Mouse (Mus musculus) forebrain, embryonic 11.5 days (tissue): ENCODE data around the gene Fmnl2. TPM values are rescaled to one million over a fixed set of nuclear protein-coding genes. Genes with fewer than 3 reads are reported as not detected.

Experiments
- ATAC-seq: fragments of 200-750 bp; cut with Nextera tagmentation; replicated peaks from 2 replicates; pipeline ENCODE4 v1.8.0; 2017; ENCODE audit warnings: moderate TSS enrichment; ENCODE audit not compliant: low FRiP score
- DNase-seq: peaks from one replicate; pipeline ENCODE4 v3.0.0-alpha.2; 2017; ENCODE audit warnings: low spot score
- H3K27ac ChIP-seq: fragments of 300-500 bp; sonication (generic); 2 replicates; pipeline ENCODE4 v1.5.1; 2014; ENCODE audit warnings: low read depth, low read length
- H3K27me3 ChIP-seq: fragments of 300-500 bp; sonication (generic); 2 replicates; pipeline ENCODE4 v1.6.1; 2014; ENCODE audit warnings: mild to moderate bottlenecking, low read length, mixed read lengths; ENCODE audit not compliant: control insufficient read depth, insufficient read depth
- H3K36me3 ChIP-seq: fragments of 300-500 bp; sonication (generic); 2 replicates; pipeline ENCODE4 v1.6.1; 2014; ENCODE audit warnings: mild to moderate bottlenecking, low read length, moderate library complexity, mixed read lengths; ENCODE audit not compliant: control insufficient read depth, insufficient read depth
- H3K4me1 ChIP-seq: fragments of 300-500 bp; sonication (generic); replicated peaks from 2 replicates; pipeline ENCODE4 v1.6.1; 2014; ENCODE audit warnings: low read length, mixed read lengths; ENCODE audit not compliant: control insufficient read depth, insufficient read depth
- H3K4me2 ChIP-seq: fragments of 300-500 bp; sonication (generic); 2 replicates; pipeline ENCODE4 v1.6.1; 2014; ENCODE audit warnings: low read depth, mild to moderate bottlenecking, low read length, moderate library complexity, mixed read lengths; ENCODE audit not compliant: severe bottlenecking
- H3K4me3 ChIP-seq: fragments of 300-500 bp; sonication (generic); 2 replicates; pipeline ENCODE4 v1.5.1; 2014; ENCODE audit warnings: low read depth, low read length
- H3K9ac ChIP-seq: fragments of 300-500 bp; sonication (generic); 2 replicates; pipeline ENCODE4 v1.6.1; 2014; ENCODE audit warnings: low read length
- H3K9me3 ChIP-seq: fragments of 300-500 bp; sonication (generic); 2 replicates; pipeline ENCODE4 v1.6.1; 2016; ENCODE audit warnings: low read length, mixed read lengths; ENCODE audit not compliant: control insufficient read depth
- WGBS: fragments of 180-500 bp; shearing (Covaris S2); extraction: QIAGEN DNeasy Blood & Tissue Kit; methylation state at CpG from one replicate; pipeline ENCODE4 v1.1.7; 2014; 5-methylcytosine and 5-hydroxymethylcytosine counted together
- polyA plus RNA-seq: library from polyadenylated mRNA; unstranded; fragments of >200 nt; fragmentation: Nextera tagmentation; extraction: Ambion mirVana; gene quantifications from 2 replicates; pipeline ENCODE4 v1.2.1, GENCODE M21; 2014

The Fmnl2 gene
- polyA plus RNA-seq, 1 experiment from 2014 or later: 10.4 TPM

DNA sequence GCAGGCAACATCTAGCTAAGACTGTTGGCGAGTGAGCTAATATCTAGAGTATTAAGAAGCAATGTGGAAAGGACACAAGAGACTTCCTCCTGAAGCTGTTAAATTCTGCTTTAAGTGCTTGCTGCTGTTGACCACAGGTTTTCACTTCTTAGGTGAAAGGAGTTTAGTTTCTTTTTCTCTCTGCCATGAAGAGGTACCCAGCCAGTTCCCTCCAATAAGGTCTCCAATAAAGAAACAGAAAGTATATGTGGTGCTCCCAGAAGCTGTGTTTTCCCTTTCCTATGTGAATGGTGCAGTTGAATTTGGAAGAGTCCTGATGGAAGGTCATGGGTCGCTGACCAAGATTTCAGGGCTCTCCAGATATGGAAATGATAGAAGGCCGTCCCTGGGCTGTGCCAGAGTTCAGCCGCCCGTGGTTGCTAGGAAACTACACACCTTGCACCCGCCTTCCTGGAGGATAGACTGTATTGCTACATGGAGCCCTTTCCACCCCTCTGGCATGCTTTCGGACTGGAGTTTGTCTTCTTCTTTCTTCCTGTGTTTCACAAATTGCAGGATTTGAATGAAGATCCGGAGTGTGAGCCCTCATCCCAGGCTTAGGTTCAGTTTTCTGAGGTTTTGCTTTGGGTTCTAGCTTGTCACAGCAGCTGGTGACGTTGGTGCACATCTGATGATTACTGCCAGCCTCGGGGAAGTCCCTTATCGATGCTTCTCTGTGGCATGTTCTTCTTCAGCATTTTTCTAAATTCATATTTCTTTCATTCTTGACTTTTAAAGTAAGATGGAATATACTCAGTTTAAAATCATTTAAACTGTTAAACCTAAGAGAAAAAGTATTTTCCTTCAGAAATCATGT lies 244.5 kb downstream of the Fmnl2 start:
- Histone ChIP-seq H3K4me1 (no peaks in the 10 kb centered on the region), H3K9ac (no peak overlapping the region), H3K27me3 (no peaks in the 10 kb centered on the region), H3K4me2 (no peak overlapping the region), H3K27ac (no peak overlapping the region), H3K9me3 (no peaks in the 10 kb centered on the region), H3K4me3 (no peak overlapping the region), H3K36me3 (peaks cover 10% of the 10 kb centered on the region; the same call in 1 of the 2 replicates)
- DNase-seq (no peak), ATAC-seq (no peak)
- 92% methylated on average over 11 of the region's 11 CpGs for WGBS

DNA sequence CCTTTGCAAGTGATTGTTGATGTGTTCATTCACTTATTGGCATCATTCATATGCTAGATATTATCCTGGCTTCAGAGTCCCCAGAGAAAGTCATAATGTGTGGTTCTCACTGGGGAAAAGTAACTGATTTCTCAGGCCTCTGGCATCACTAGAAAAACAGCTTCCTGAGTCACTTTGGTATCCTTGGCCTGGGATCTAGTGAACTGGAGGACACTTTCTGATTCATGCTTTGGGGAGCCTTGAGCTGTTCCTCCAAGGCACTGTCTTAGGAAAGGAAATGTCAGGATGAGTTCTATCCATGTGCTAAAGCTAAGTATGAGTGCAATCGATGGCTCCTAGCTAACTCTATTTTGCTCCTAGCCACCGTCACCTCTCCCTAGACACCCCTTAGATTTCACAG lies 245.2 kb downstream of the Fmnl2 start:
- Histone ChIP-seq H3K27ac (no peak overlapping the region), H3K27me3 (no peaks in the 10 kb centered on the region), H3K4me3 (no peak overlapping the region), H3K36me3 (peaks cover 10% of the 10 kb centered on the region; the same call in 1 of the 2 replicates), H3K9me3 (no peaks in the 10 kb centered on the region), H3K4me1 (no peaks in the 10 kb centered on the region), H3K4me2 (no peak overlapping the region), H3K9ac (no peak overlapping the region)
- ATAC-seq: no peak
- 98% methylated on average over 2 of the region's 2 CpGs for WGBS
- no peak for DNase-seq

DNA sequence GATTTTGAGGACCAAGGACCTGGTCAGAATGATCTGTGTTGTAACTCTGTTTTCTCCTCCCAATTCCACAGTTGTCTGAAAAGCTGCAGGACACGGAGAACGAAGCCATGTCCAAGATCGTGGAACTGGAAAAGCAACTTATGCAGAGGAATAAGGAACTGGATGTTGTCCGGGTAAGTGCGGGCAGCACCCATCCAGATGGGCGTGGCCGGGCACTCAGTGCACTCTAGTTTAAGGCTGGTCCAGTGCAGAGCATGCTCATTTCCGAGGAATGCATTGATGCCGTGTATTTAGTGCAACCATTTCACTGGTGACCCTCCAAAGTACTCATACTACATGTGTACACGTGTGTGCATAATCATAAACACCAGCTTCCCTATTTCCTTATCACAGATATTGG lies 247.7 kb downstream of the Fmnl2 start:
- Histone ChIP-seq H3K27me3 (no peaks in the 10 kb centered on the region), H3K4me1 (no peaks in the 10 kb centered on the region), H3K9me3 (no peaks in the 10 kb centered on the region), H3K27ac (no peak overlapping the region), H3K4me3 (no peak overlapping the region), H3K36me3 (peaks cover 10% of the 10 kb centered on the region; the same call in 1 of the 2 replicates), H3K9ac (no peak overlapping the region), H3K4me2 (no peak overlapping the region)
- DNase-seq (no peak), ATAC-seq (no peak)
- 95% methylated on average over 10 of the region's 10 CpGs for WGBS

DNA sequence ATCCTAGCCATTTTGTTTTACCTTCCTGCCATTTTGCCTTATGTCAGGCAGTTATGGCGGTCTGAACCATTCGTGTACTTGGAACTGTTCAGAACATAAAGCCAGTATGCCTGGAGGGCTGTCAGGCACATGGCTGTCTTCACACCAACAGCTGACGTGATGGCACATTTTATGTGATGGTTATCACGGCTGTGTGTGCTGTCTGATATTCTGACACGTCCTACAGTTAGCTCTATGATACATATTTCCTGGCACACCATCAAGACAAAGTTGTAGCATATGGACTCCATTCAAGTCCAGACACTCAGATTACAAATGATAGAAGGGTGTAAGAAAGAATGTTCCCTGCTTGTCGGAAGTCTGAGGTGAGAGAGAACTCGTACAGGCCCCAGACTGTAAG lies 248.4 kb downstream of the Fmnl2 start:
- DNase-seq (no peak), ATAC-seq (no peak)
- no peaks in the 10 kb centered on the region for H3K9me3 ChIP-seq
- no peak overlapping the region for H3K9ac ChIP-seq
- 88% methylated on average over 7 of the region's 7 CpGs for WGBS
- H3K4me2 ChIP-seq: no peak overlapping the region
- H3K4me3 ChIP-seq: no peak overlapping the region
- peaks cover 10% of the 10 kb centered on the region; the same call in 1 of the 2 replicates for H3K36me3 ChIP-seq
- H3K4me1 ChIP-seq: no peaks in the 10 kb centered on the region
- no peaks in the 10 kb centered on the region for H3K27me3 ChIP-seq
- H3K27ac ChIP-seq: no peak overlapping the region

DNA sequence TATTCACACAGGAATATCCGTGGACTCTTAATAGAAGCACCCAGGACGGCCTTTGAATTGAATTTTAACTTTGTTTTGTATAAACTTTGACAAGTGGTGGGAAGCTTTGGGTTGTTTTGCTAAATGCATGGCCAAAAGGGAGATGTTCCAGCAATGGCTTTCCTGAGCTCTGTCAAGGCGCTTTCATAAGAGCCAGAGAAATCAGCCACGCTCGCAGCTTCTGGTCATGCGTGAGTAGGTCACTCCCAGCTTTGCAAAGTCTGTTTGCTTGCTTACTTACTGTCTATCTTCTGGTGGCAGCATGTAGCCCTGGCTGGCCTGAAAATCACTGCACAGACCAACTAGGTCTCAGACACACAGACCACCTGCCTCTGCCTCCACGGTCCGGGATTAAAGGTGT lies 248.8 kb downstream of the Fmnl2 start:
- ATAC-seq: no peak
- 95% methylated on average over 8 of the region's 8 CpGs for WGBS

DNA sequence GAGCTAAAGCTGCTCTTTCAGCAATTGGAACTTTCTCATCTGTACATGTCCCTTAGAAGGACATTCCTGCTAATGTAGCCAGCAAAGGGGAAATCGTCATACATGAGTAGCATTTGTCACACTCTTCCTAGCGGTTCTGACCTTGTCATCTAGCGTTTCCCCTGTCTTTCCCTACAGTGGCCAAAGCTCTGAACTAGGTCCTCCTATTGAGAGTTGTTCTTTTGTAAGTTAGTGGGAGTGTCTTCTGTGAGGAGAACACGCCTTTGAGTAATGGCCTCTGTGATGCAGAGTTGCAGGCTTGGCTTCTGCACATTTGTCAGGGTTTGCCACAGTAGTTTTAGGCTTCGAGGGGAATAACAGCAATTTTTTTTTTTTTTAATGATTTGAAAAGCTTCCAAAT lies 250.9 kb downstream of the Fmnl2 start:
- H3K36me3 ChIP-seq: peaks cover 10% of the 10 kb centered on the region; the same call in 1 of the 2 replicates
- H3K27ac ChIP-seq: no peak overlapping the region
- no peak overlapping the region for H3K4me3 ChIP-seq
- H3K27me3 ChIP-seq: no peaks in the 10 kb centered on the region
- no peak for ATAC-seq
- no peak overlapping the region for H3K9ac ChIP-seq
- 84% methylated on average over 5 of the region's 5 CpGs for WGBS
- no peak overlapping the region for H3K4me2 ChIP-seq
- no peaks in the 10 kb centered on the region for H3K9me3 ChIP-seq
- no peak for DNase-seq
- H3K4me1 ChIP-seq: no peaks in the 10 kb centered on the region

More for the DNA sequence above, 248.8 kb downstream of the Fmnl2 start:
- Histone ChIP-seq H3K4me1 (no peaks in the 10 kb centered on the region), H3K27me3 (no peaks in the 10 kb centered on the region), H3K36me3 (peaks cover 10% of the 10 kb centered on the region; the same call in 1 of the 2 replicates), H3K4me3 (no peak overlapping the region), H3K27ac (no peak overlapping the region), H3K4me2 (no peak overlapping the region), H3K9me3 (no peaks in the 10 kb centered on the region), H3K9ac (no peak overlapping the region)
- DNase-seq: no peak

DNA sequence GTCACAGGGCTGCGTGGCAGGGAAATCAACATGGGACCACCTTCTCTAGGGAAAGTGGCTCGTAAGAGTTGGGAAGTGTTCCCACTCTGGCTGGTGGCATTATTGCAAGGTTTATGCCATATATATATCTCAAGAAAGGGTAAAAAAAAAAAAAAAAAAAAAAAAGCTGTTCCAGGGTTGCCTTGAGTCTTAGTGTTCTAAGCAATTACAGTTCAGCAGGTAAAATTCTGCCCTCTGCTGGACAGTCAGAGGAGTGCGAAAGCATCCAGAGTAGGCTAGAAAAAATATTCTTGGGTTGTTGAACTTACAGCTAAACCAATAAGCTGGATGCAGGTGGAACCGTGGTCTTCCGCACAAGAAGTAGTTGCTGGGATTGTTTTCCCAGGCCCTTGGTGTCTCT lies 264.1 kb downstream of the Fmnl2 start:
- Histone ChIP-seq H3K36me3 (peaks cover 7% of the 10 kb centered on the region; the same call in 1 of the 2 replicates), H3K9me3 (no peaks in the 10 kb centered on the region), H3K4me3 (no peak overlapping the region), H3K27ac (no peak overlapping the region), H3K4me1 (no peaks in the 10 kb centered on the region), H3K4me2 (no peak overlapping the region), H3K9ac (no peak overlapping the region), H3K27me3 (no peaks in the 10 kb centered on the region)
- ATAC-seq (0 out of 2 replicates have a peak, but pooled peaks have one; percentile 15), DNase-seq (no peak)
- WGBS: 77% methylated on average over 5 of the region's 5 CpGs

DNA sequence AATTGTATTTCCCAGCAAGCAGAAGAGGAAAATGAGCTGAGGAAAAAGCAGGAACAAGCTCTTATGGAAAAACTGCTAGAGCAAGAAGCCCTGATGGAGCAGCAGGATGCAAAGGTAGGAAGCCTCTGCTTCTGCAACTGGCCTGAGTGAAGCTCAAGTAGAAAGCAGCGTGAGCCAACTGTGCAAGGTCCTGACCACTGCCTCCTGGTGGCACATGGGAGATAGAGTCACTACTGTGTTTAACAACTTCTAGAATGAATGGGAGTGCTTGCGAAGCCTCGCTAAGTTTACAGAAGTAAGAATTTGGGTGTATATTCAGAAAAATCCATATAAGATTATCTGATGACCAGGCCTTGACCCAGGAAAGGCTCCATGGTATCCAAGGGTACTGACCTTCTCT lies 268.3 kb downstream of the Fmnl2 start:
- H3K36me3 ChIP-seq: peaks cover 6% of the 10 kb centered on the region; the same call in 1 of the 2 replicates
- no peak overlapping the region for H3K4me3 ChIP-seq
- no peak overlapping the region for H3K27ac ChIP-seq
- WGBS: 92% methylated on average over 3 of the region's 3 CpGs
- no peaks in the 10 kb centered on the region for H3K27me3 ChIP-seq
- H3K4me2 ChIP-seq: no peak overlapping the region
- no peaks in the 10 kb centered on the region for H3K4me1 ChIP-seq
- no peak overlapping the region for H3K9ac ChIP-seq
- H3K9me3 ChIP-seq: no peaks in the 10 kb centered on the region
- DNase-seq: no peak
- no peak for ATAC-seq

DNA sequence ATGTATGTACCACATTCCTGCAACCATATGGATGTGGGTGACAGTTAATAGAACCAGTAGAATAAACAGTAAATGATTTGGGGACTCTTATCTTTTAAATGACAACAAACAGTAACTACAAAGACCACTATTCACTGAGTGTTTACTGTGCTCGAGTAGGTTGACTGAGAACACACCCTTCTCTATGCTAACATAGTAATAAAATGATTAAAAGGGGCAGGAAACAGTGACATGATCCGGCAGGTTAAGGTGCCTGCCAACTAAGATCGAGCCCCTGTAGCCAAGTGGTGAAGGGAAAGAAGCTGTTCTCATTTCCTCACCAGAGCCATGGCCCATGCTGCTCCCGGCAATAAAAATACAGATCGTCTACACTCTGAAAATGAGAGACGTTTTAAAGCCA lies 271.4 kb downstream of the Fmnl2 start:
- H3K36me3 ChIP-seq: peaks cover 6% of the 10 kb centered on the region; the same call in 1 of the 2 replicates
- H3K27me3 ChIP-seq: no peaks in the 10 kb centered on the region
- ATAC-seq (no peak), DNase-seq (no peak)
- no peak overlapping the region for H3K4me3 ChIP-seq
- no peak overlapping the region for H3K4me2 ChIP-seq
- no peak overlapping the region for H3K27ac ChIP-seq
- no peaks in the 10 kb centered on the region for H3K9me3 ChIP-seq
- no peak overlapping the region for H3K9ac ChIP-seq
- H3K4me1 ChIP-seq: no peaks in the 10 kb centered on the region
- 83% methylated on average over 6 of the region's 6 CpGs for WGBS
